Mouse (Mus musculus) erythroblast, adult 5-6 weeks (primary cell): ENCODE measurements at regions not wholly inside any gene's neighbourhood (a gene's known extent, or its start where the extent isn't known, plus 50 kb on each side); places are given as distances from the start of the nearest gene placed in this dataset.

ENCODE experiments used
- ATAC-seq: replicated peaks from 2 replicates; pipeline ENCODE4 v1.8.0; 2016; ENCODE audit warnings: moderate number of reproducible peaks, mild to moderate bottlenecking, moderate TSS enrichment, inconsistent platforms; ENCODE audit not compliant: poor library complexity, low FRiP score, severe bottlenecking

DNA sequence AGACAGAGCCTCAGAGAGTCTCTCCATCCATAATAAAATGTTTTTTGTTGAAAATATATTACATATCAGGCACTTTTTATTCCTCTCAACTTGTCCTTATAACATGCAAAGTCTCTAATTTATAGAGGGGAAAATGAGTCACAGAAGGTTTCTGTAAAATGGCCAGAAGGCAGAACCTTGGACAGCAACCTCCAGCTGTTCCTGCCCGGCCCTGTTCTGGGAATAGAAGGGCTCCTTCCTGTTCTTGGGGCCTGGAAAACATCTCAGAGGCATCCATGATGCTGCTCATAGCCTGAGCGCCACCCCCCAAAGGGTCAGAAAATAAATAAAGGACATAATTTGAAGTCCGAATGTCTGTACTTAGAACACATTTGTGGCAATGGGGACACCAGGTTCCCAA is 188.7 kb downstream of the Abhd5 start:
- no peak for ATAC-seq

DNA sequence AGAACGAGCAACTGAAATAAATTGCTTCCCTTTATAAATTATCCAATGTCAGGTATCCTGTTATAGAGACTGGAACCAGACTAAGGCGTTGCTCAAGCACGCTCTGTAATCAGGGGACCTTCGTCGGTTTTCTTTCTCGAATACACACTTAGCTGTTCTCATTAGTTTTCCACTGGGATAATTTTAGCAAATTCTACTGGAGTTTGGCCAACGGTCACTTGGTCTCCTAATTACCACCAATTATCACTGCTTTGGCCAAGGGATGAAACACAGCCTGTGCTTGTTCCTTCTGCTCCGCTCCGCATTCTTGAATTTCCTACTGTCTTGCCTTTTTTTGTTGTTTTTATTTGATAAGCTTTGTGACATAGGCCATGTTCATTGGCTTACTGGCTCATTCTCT is 191.1 kb upstream of the Topaz1 start:
- no peak for ATAC-seq

DNA sequence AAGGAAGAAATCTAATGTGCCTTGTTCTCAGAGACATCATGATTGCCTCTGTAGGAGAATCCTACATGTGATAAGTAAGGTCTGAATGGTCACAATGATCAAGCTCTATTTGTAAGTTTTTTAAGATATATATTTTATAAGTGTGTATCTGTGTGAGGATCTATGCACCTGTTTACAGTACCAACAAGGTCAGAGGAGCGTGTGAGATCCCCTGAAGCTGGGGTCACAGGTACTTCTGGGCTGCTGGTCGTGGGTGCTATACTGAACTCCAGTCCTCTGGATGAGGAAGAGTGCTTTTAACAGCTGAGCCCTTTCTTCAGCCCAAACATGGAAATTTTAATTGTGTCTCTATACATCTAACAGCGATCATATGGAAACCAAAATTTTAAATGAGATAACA is 181.1 kb upstream of the Topaz1 start:
- ATAC-seq, result no peak

DNA sequence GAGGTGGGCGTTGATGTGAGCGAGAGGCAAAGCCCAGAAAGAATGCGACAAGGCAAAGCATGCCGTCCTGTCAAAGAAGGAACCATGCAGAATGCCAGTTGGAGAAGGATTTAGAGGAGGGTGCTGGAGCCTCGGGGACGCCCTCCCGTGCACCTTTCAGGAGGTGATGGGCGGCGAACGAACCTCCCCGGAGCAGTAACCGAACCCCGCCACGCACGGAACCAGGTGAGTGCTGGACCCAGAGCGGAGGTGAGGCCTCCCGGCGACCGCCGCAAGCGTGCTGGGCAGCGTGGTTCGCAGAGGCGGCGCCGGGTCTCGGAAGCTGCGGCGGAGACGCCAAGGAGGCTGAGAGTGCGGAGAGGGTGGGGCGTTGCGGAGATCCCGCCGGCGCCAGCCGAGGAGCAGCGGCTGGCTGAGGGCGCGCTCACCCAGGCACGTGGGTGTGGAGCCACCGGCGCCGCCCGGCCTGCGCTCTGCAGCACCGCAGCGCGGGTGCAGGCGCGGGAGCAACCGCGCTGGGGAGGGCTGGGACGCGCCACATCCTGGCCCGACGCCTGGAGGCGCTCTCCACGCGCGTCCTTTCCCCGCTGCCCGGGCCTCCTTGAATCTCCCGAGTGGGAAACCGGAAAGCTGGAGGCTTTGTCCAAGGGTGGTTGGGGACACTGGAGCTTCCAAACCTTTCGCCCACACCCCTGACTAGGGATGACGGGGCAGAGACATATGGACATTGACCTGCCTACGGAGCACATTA is 178.3 kb upstream of the Topaz1 start:
- ATAC-seq, result no peak

DNA sequence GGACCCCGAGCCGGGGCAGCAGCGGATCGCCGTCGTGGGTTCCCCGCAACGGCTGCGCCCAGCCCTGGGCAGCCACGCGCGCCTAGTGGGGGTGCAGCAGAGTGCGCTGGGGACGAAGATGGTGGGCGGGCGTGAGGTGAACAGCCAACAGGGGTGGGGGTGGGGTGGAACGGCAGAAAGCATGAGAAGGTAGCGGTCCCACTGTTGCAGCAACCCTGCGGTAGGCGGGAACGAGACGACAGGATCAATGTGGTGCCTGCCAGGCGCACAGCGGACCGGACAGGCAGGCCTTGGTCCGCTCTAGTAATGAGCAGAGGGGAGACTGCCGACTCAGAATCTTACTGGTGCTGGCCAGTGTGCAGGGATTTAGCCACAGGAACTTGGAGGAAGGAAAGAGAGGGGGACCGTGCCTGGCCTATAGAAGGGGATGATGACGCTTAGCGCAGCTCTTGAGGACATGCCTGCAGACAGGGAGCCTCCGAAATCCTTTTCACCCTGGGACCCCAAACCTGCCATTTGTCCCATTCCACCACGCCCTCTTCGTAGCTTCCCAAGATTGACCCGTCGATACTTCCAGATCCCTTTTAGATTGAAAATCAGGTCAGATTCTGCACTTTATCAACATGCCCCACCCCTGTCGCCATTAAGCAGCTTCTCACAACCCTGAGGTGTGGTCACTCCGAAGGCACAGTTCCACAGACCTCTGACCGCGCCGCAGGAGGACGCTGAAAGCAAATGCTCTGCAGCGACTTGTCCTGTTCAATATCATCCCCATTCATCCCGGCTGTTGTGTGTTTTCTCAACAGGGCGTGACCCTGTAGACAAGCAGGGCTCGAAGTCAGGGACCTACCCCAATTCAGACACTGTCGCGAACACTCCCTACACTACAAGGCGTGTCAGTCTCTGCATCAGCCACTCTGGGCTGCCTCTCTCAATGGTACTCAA is 177.4 kb upstream of the Topaz1 start:
- ATAC-seq, result no peak; the same call in 1 of the 2 replicates

DNA sequence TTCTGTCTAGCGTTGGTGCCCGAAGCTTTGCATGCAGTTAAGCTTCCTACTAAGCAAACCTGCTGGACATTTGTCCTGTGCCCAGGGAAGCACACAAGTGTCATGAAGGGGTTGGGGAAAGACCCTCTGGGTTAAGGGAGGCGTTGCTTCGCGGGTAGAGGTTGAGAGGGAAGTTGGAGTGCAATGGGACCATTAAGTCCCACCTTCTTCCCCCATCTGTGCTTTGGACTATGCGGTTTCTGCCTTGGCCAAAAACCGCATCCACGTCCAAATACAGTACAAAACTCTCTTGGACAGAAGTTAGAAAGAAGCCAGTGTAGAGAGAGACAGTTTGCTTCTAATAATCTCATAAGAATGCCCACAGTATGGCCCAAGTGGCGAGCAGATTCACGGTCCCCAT is 176.1 kb upstream of the Topaz1 start:
- ATAC-seq, result no peak

DNA sequence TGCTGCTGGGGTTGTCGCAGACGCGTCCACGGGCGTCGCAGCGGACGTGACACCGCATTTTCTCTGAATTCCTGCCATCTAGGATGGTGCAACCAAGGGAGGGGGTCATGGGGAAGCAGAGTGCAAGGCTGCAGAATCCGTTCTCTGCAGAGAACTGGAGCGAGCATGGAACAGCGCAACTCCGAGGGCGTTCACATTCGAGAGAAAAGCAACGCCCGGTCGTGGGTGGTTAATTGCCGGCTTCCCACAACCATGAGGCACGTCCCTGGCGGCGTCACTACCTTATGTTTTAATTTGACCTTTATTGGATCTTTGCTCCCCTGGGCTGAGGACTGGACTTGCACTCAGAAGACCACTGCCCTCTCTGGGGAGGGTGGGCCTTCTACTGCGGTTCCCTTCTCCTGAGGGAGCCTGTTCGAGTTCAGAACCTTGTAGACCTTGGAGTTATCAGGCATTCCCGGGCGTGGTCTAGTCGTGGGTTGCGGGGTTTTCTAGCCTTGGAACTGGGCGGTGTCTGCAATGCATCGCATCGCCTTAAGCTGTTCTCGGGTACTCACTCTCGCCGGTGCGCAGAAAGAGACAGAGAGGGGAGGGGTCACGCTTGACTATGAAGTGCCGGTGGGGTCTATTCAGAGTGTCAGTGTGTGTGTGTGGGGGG is 175.6 kb upstream of the Topaz1 start:
- ATAC-seq, result no peak

DNA sequence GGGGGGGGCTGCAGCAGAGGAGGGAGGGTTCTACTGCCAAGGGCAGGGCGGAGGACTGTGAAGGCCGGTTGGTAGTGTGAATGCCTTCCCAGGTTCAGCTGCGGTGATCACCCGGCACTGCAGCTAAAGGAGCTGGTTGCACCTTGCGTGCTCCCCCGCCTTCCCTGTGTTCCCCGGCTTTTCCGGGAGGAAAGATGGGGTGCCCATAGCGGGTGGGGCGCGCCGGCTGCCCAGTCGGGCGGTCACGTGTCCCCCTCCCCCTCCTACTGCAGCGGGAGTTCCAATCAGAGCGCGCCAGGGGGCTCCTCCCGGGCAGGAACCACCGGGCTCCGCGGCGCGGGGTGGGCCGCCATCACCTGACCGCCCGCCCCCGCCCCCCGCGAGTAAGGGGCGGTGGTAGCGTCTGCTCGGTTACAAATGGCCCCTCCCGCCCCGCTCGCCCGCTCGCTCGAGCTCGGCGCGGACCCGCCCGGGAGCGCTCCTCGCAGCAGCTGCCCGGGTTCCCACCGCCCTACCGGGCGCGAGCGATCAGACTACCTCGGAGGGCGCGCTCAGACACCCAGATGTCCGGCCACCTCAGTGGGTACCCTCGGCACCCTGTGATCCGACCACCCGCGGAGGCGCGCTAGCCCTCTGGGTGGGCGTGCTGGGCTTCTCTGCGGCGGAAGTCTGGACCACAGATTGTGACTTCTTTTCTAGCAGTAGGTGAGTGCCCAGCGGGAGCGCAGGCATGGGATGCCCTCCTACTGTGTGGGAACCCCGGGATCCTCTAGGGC is 174.9 kb upstream of the Topaz1 start:
- ATAC-seq, result no peak

DNA sequence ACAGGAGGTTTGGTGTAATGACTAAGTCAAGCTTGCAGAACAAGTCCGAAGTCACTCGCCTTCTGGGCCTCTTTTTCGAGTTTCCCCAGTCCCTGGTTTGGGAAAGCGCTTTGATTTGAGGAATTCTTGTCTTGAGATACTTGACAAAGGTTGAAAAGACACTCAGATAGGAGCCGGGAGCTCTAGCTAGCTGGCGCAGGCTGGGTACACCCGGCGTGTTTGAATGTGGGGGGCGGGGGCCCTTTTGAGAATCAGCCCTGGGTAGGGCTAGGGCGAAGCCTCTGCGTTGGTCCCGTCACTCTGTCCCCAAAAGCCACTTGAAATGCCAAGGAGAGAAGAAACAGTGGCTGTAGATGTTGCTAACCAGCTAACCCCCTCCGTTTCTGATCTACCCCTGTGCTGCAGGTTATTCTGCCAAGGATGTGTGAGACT is 174.3 kb upstream of the Topaz1 start:
- no peak for ATAC-seq

DNA sequence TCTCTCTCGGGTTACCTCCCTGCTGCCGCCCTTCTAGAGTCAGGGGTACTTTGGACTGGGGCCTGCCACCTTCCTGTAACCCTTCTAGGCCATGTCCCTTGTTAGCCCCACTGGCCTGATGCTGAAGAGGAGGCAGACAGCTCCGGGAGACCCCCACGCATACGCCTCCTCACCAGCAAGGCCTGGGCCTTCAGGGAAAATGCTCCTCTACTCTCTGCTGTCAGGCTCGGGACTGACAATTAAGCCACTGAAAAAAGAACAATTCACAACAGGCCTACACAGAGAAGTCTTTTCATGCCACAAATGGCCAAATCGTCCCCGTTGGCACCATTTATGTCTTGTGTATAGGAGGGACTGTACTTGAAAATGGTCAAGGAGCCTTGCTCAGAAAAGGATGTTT is 161.9 kb upstream of the Topaz1 start:
- no peak for ATAC-seq

DNA sequence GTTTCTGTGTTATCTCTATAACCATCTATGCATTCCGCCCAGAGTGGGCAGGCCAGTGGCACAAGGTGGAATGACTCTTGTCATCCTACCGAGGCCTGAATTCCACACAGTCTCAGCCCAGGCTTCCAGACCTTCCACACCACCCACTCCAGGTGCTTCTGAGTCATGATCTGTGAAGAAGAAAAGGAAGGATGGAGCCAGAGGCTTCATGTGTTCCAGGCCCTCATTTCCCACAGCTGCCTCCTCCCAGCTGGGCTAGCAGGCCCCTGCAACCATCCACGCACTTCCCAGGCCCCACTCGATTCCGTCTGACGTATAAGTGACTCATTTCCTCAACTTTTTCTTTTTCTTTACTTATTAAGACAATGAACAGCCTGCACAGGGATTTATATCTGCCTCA is 160.7 kb upstream of the Topaz1 start:
- ATAC-seq, result no peak

DNA sequence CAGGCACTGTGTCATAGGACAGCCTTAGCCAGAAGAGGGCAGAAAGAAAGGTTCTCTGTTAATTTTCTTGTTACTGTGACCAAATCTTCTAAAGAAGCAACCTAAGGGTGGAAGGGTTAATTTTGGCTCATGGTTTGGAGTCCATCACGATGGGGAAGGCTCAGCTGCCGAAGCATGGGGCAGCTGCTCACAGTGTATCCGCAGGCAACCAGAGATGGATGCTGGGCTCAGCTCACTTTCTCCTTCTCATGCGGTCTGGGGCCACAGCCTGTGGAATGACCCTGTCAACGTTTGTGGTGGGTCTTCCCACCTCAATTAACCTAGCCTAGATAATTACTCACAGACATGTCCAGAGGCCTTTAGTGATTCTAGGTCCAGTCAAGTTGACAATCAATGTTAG is 160.2 kb upstream of the Topaz1 start:
- no peak for ATAC-seq

DNA sequence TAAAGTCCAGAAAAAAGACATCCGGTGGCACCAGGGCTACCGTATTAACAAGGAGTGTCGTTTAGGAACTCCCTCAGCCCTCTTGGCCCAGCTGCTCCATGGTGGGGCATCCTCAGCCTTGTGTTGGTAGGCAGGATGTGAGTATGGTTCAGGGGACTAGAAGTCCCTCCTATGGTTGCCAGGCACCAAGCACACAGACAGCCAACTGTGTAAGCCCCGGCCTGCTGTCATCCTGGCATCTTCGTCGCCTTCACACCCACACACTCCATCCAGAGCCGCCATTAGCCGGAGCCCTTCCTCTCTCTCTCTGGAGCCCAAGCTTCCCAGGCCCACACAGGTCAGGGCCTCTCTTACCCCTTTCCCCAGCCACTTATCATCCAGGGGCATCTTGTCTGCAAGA is 158.9 kb upstream of the Topaz1 start:
- ATAC-seq, result no peak

DNA sequence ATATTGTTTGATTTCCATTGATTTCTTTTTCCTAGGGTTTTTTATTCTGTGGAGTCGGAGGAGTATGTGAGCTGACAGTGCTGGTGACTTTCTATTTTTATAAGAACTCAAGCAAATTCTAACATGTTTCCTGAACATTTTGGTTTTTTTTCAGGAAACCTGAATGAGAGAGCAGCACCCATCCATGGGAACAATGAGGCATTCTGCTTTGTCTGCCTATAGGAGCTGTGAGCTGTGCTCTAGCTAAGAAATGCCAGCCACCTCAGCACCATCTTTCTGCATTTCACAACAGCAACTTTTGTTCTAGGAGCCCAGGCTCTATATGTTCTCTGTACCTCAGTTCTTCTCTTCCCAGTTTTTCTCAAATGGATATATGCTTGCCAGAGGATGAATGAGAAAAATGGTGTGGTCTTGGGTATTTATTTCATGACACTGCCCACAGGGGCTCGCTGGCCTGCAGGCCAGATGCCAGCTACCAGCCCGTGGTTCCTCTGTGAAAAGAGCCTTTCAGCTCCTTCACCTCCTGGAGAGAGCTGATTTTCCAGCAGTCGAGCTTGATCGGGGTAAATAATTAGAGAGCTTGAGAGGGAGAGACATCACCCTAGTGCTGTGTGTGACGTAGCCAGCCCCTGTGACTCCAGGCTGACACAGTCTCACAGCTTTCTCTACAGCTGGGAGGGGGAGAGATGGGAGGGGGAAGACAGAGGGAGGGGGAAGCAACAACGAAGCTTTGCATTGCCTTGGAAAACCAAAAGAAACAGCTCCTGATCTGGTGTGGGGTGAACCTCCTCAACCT is 154.1 kb upstream of the Topaz1 start:
- ATAC-seq, result no peak

DNA sequence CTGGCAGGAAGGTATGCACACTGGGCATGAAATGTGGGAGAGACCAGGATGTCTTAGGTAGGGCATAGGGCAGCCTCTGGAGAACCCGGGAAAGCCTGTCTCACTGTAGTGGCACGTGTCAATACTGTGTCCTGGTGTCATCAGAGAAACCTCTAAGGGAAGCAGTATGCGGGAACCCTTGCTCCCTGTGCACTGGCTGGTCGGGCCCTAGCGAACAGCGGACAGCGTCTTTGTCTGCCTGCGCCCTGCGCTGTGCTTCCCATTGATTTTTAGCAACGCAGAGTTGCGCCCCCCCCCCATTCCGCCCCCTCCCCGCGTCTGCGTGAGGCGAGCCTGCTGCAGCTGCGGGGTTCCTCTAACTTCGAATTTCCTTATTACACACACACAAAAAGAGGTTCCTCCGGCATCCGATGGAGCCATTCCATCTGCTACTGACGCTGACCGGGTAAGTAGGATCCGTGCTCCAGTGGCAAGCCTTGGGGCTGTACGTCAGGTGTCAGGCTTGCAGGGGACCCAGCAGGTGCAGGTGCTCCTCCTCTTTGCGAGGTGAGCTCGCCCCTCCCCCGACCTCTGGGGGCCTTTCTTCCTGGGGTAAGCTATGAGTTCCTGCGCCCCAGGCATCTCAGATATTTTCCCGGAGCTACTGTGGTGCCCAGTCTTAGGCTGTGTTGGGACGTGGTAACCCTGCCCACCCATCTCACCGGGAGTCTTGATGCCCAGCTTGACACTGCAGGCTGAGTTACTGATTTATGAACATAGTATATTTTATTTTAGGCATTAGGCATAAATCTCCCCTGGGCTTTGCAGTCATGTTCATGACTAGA is 151.8 kb upstream of the Topaz1 start:
- ATAC-seq, result no peak

DNA sequence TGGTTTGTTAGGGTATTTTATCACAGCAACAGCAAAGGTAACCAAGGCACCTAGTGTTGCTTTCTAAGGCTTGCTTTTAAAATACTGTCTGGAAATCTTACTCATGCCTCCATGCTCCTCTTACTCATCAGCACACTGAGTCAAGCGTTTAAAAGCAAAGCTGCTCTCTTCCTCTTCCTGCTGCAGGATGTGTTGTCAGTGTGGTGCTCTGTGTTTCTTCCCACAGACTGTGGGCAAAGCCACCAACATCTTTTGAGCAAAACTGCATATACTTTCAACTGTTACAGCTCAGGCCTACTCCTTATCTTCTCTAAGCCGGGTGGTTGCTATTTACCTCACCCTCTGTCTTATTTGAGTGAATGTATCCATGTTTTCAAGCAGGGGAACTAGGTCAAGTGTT is 144.0 kb upstream of the Topaz1 start:
- no peak for ATAC-seq

DNA sequence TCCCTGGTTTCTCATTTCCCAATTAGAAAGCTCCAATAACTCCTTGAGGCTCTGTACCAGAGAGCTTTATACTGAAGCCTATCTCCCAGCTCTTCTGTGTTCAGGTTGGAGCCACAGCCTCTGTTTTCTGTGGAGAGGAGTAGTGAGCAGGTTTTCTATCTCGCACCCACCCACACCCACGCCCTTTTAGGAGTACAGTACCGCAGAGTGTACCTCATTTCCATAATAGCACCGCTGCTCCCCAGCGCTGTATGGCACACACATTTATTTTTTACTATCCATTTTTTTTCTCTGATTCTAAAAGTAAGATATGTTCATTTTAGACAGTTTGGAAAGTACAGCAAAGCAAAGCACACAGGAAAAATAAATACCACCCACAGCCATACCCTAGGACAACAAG is 137.5 kb upstream of the Topaz1 start:
- ATAC-seq, result no peak

DNA sequence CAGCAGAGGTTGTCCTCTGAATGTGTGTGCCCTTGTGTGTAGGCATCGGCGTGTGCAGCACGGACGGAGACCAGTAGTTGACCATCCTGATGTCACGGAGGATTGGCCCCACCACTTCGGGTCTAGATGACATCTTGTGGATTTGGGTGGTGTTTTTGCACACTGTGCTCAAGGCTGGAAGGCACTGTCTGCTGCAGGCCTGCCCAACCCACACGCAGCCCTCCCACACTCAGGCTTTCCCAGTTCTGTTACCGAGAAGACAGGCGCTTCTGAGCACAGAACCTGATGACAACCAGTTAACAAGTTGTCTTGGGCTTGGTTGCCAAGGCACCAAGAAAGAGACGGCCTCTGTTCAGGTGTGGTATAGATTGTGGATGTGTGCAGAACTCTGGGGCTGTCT is 136.2 kb upstream of the Topaz1 start:
- no peak for ATAC-seq
